Mouse (Mus musculus) liver, embryonic 15.5 days (tissue): Measurements from ENCODE around the gene Ttc30a1. TPM values are rescaled to one million over a fixed set of nuclear protein-coding genes. Genes with fewer than 3 reads are reported as not detected.
A peak's percentile ranks its signal among the peaks of the same experiment; 100 is the strongest.
"Not testable (repeated sequence)": the region's sequence is repeated elsewhere in the genome, so short reads cannot be mapped to it uniquely, and the experiment has no call there.

ENCODE experiments used
- ATAC-seq: fragments of 200-750 bp; cut with Nextera tagmentation; 2 replicates; pipeline ENCODE4 v1.8.0; 2017; ENCODE audit warnings: moderate number of reproducible peaks, mild to moderate bottlenecking, moderate library complexity; ENCODE audit not compliant: insufficient read depth
- H3K27ac ChIP-seq: fragments of 300-500 bp; sonication (generic); replicated peaks from 2 replicates; pipeline ENCODE4 v1.5.1; 2015; ENCODE audit warnings: mild to moderate bottlenecking, inconsistent platforms
- H3K27me3 ChIP-seq: fragments of 300-500 bp; sonication (generic); 2 replicates; pipeline ENCODE4 v1.6.1; 2015; ENCODE audit warnings: mild to moderate bottlenecking, inconsistent platforms
- H3K36me3 ChIP-seq: fragments of 300-500 bp; sonication (generic); replicated peaks from 2 replicates; pipeline ENCODE4 v1.6.1; 2015; ENCODE audit warnings: moderate library complexity, mild to moderate bottlenecking, inconsistent platforms
- H3K4me1 ChIP-seq: fragments of 300-500 bp; sonication (generic); replicated peaks from 2 replicates; pipeline ENCODE4 v1.6.1; 2015; ENCODE audit warnings: inconsistent platforms
- H3K4me2 ChIP-seq: fragments of 300-500 bp; sonication (generic); 2 replicates; pipeline ENCODE4 v1.6.1; 2015; ENCODE audit warnings: moderate library complexity, mild to moderate bottlenecking, inconsistent platforms
- H3K4me3 ChIP-seq: fragments of 300-500 bp; sonication (generic); replicated peaks from 2 replicates; pipeline ENCODE4 v1.5.1; 2015; ENCODE audit warnings: mild to moderate bottlenecking, inconsistent platforms
- H3K9ac ChIP-seq: fragments of 300-500 bp; sonication (generic); 2 replicates; pipeline ENCODE4 v1.6.1; 2015; ENCODE audit warnings: moderate library complexity, mild to moderate bottlenecking, inconsistent platforms
- H3K9me3 ChIP-seq: fragments of 300-500 bp; sonication (generic); replicated peaks from 2 replicates; pipeline ENCODE4 v1.6.1; 2016; ENCODE audit warnings: inconsistent platforms
- WGBS: fragments of 180-500 bp; shearing (Covaris S2); methylation state at CpG from one replicate; pipeline ENCODE4 v1.1.7; 2015; ENCODE audit warnings: mixed read lengths; ENCODE audit not compliant: insufficient replicate concordance; 5-methylcytosine and 5-hydroxymethylcytosine counted together
- polyA plus RNA-seq: library from polyadenylated mRNA; unstranded; fragments of >200 nt; fragmentation: Nextera tagmentation; extraction: Ambion mirVana; gene quantifications from 2 replicates; pipeline ENCODE4 v1.2.1, GENCODE M21; 2015

The Ttc30a1 gene
- polyA plus RNA-seq, 1 experiment from 2014 or later: 1.1 TPM

- Histone ChIP-seq H3K9me3 (no peaks in the 10 kb centered on the region), H3K9ac (no peak overlapping the region), H3K27me3 (peaks cover 4% of the 10 kb centered on the region; the same call in 1 of the 2 replicates), H3K27ac (no peak overlapping the region), H3K4me1 (peaks cover 10% of the 10 kb centered on the region), H3K36me3 (no peaks in the 10 kb centered on the region), H3K4me2 (no peak overlapping the region), H3K4me3 (no peak overlapping the region)
- WGBS: 56% methylated on average over 15 of the region's 15 CpGs
- ATAC-seq: no peak; the same call in 1 of the 2 replicates
Measured at GRCm38 (mm10) chr2:75960366-75961330, 21.1 kb downstream of the Ttc30a1 start.

- no peaks in the 10 kb centered on the region for H3K36me3 ChIP-seq
- H3K4me3 ChIP-seq: no peak overlapping the region
- peaks cover 4% of the 10 kb centered on the region; the same call in 1 of the 2 replicates for H3K27me3 ChIP-seq
- H3K4me2 ChIP-seq: no peak overlapping the region
- H3K9ac ChIP-seq: no peak overlapping the region
- H3K4me1 ChIP-seq: peaks cover 9% of the 10 kb centered on the region
- no peak for ATAC-seq
- no peak overlapping the region for H3K27ac ChIP-seq
- 35% methylated on average over 15 of the region's 15 CpGs for WGBS
- no peaks in the 10 kb centered on the region for H3K9me3 ChIP-seq
Measured at GRCm38 (mm10) chr2:75959850-75960365, 21.9 kb downstream of the Ttc30a1 start.

- H3K4me1 ChIP-seq: 0 out of 2 replicates have a peak, but pooled peaks cover 5% of the 10 kb centered on the region
- H3K4me3 ChIP-seq: no peak overlapping the region
- H3K36me3 ChIP-seq: no peaks in the 10 kb centered on the region
- H3K4me2 ChIP-seq: no peak overlapping the region
- no peaks in the 10 kb centered on the region for H3K9me3 ChIP-seq
- no peak overlapping the region for H3K9ac ChIP-seq
- WGBS: 56% methylated on average over 18 of the region's 18 CpGs
- H3K27ac ChIP-seq: no peak overlapping the region
- peaks cover 4% of the 10 kb centered on the region; the same call in 1 of the 2 replicates for H3K27me3 ChIP-seq
- no peak for ATAC-seq
Measured at GRCm38 (mm10) chr2:75959183-75959849, 22.5 kb downstream of the Ttc30a1 start.

- Histone ChIP-seq H3K4me3 (no peak overlapping the region), H3K27ac (no peak overlapping the region), H3K4me2 (no peak overlapping the region), H3K9me3 (no peaks in the 10 kb centered on the region), H3K27me3 (peaks cover 4% of the 10 kb centered on the region; the same call in 1 of the 2 replicates), H3K9ac (no peak overlapping the region), H3K4me1 (no peaks in the 10 kb centered on the region), H3K36me3 (no peaks in the 10 kb centered on the region)
- no peak for ATAC-seq
- WGBS: 56% methylated on average over 14 of the region's 14 CpGs
Measured at GRCm38 (mm10) chr2:75955709-75956108, 26.1 kb downstream of the Ttc30a1 start.

- Histone ChIP-seq H3K4me1 (no peaks in the 10 kb centered on the region), H3K4me3 (no peak overlapping the region), H3K4me2 (no peak overlapping the region), H3K9ac (no peak overlapping the region), H3K27ac (no peak overlapping the region), H3K36me3 (no peaks in the 10 kb centered on the region), H3K9me3 (no peaks in the 10 kb centered on the region), H3K27me3 (no peaks in the 10 kb centered on the region)
- WGBS: 80% methylated on average over 5 of the region's 5 CpGs
- ATAC-seq: no peak
Measured at GRCm38 (mm10) chr2:75953320-75953719, 28.4 kb downstream of the Ttc30a1 start.

- Histone ChIP-seq H3K27me3 (no peaks in the 10 kb centered on the region), H3K9me3 (no peaks in the 10 kb centered on the region), H3K4me1 (no peaks in the 10 kb centered on the region), H3K27ac (no peak overlapping the region), H3K9ac (no peak overlapping the region), H3K4me2 (no peak overlapping the region), H3K36me3 (no peaks in the 10 kb centered on the region), H3K4me3 (no peak overlapping the region)
- ATAC-seq: no peak
- WGBS: 69% methylated on average over 8 of the region's 8 CpGs
Measured at GRCm38 (mm10) chr2:75950685-75951084, 31.1 kb downstream of the Ttc30a1 start.

GRCm38 (mm10) chr2:75938117-75939063 is 43.4 kb downstream of the Ttc30a1 start, which contains the start of gene Ttc30b:
TSS of gene Ttc30b (minus strand) at chr2:75938585.
- Histone ChIP-seq H3K9me3 (no peaks in the 10 kb centered on the region), H3K4me1 (peaks cover 4% of the 10 kb centered on the region; the same call in 1 of the 2 replicates), H3K27me3 (no peaks in the 10 kb centered on the region), H3K36me3 (no peaks in the 10 kb centered on the region), H3K4me3 (peak within 1 kb of the TSS; percentile 66), H3K9ac (peak within 1 kb of the TSS; percentile 35), H3K27ac (no peak within 1 kb of the TSS), H3K4me2 (peak within 1 kb of the TSS; percentile 64)
- ATAC-seq: peak; percentile 74
- WGBS: 5% methylated on average over 42 of the region's 42 CpGs

- not testable (repeated sequence) for H3K9ac ChIP-seq, H3K4me1 ChIP-seq, H3K9me3 ChIP-seq, H3K27ac ChIP-seq, H3K36me3 ChIP-seq, H3K27me3 ChIP-seq
- ATAC-seq: 0 out of 2 replicates have a peak, but pooled peaks have one; percentile 12
- 63% methylated on average over 16 of the region's 17 CpGs for WGBS
- peak overlapping the region; percentile 64 for H3K4me2 ChIP-seq
- H3K4me3 ChIP-seq: peak overlapping the region; percentile 66
Measured at GRCm38 (mm10) chr2:75937520-75938116, 44.1 kb downstream of the Ttc30a1 start.

- H3K27me3 ChIP-seq, H3K4me3 ChIP-seq, ATAC-seq, H3K4me2 ChIP-seq, H3K9me3 ChIP-seq, H3K9ac ChIP-seq, H3K36me3 ChIP-seq, H3K27ac ChIP-seq, H3K4me1 ChIP-seq: not testable (repeated sequence)
- 74% methylated on average over 2 of the region's 2 CpGs for WGBS
Measured at GRCm38 (mm10) chr2:75936685-75937084, 45.1 kb downstream of the Ttc30a1 start.

GRCm38 (mm10) chr2:75933541-75933940 is 48.2 kb downstream of the Ttc30a1 start:
- no peak overlapping the region for H3K27ac ChIP-seq
- H3K27me3 ChIP-seq: no peaks in the 10 kb centered on the region
- H3K9ac ChIP-seq: no peak overlapping the region
- H3K9me3 ChIP-seq: no peaks in the 10 kb centered on the region
- 53% methylated on average over 7 of the region's 7 CpGs for WGBS
- no peak for ATAC-seq
- no peaks in the 10 kb centered on the region; the same call in 1 of the 2 replicates for H3K36me3 ChIP-seq
- peaks cover 4% of the 10 kb centered on the region; the same call in 1 of the 2 replicates for H3K4me1 ChIP-seq
- no peak overlapping the region for H3K4me2 ChIP-seq
- H3K4me3 ChIP-seq: no peak overlapping the region
